Mouse (Mus musculus) heart, adult 2 months (tissue): ENCODE measurements around the gene Abhd18. TPM values are rescaled to one million over a fixed set of nuclear protein-coding genes. Genes with fewer than 3 reads are reported as not detected.
A peak's percentile ranks its signal among the peaks of the same experiment; 100 is the strongest.
"Not testable (repeated sequence)": the region's sequence is repeated elsewhere in the genome, so short reads cannot be mapped to it uniquely, and the experiment has no call there.

Experiments used
- DNase-seq, 2 experiments: peaks; one replicate each; pipeline ENCODE4 v3.0.0; 2021
- H3K27ac ChIP-seq: fragments of 200-600 bp; 2 replicates; pipeline ENCODE4 v1.8.1; 2022
- H3K27me3 ChIP-seq: fragments of 200-500 bp; 2 replicates; pipeline ENCODE4 v1.6.1; 2012; ENCODE audit warnings: mild to moderate bottlenecking, low read length, inconsistent platforms, mixed read lengths; ENCODE audit not compliant: control insufficient read depth, insufficient read depth
- H3K36me3 ChIP-seq: fragments of 200-500 bp; 2 replicates; pipeline ENCODE4 v1.6.1; 2012; ENCODE audit warnings: low read length, inconsistent platforms; ENCODE audit not compliant: control insufficient read depth, insufficient read depth
- H3K4me1 ChIP-seq: fragments of 200-500 bp; 2 replicates; pipeline ENCODE4 v1.6.1; 2011; ENCODE audit warnings: low read length; ENCODE audit not compliant: control insufficient read depth, insufficient read depth
- H3K4me3 ChIP-seq: fragments of 200-600 bp; 2 replicates; pipeline ENCODE4 v1.8.1; 2022
- H3K79me2 ChIP-seq: fragments of 200-500 bp; replicated peaks from 2 replicates; pipeline ENCODE4 v1.6.1; 2012; ENCODE audit warnings: mild to moderate bottlenecking, inconsistent platforms, low read length, moderate library complexity, mixed read lengths; ENCODE audit not compliant: control insufficient read depth, insufficient read depth
- H3K9ac ChIP-seq: fragments of 200-500 bp; 2 replicates; pipeline ENCODE4 v1.6.1; 2012; ENCODE audit warnings: low read depth, mild to moderate bottlenecking, control low read depth, inconsistent platforms, low read length, mixed read lengths
- CTCF ChIP-seq: fragments of 200-600 bp; IDR thresholded peaks from 2 replicates; pipeline ENCODE4 v1.8.1; 2022; ENCODE audit warnings: antibody characterized with exemption, mild to moderate bottlenecking, moderate library complexity
- EP300 ChIP-seq: fragments of 200-500 bp; IDR thresholded peaks from 2 replicates; pipeline ENCODE4 v1.6.1; 2011; ENCODE audit warnings: low read depth, low read length, control low read depth; ENCODE audit not compliant: insufficient read depth
- POLR2A ChIP-seq: fragments of 200-500 bp; IDR thresholded peaks from 2 replicates; pipeline ENCODE4 v1.6.1; 2011; ENCODE audit warnings: mild to moderate bottlenecking, low read depth, low read length, control low read depth; ENCODE audit not compliant: insufficient read depth
- WGBS: fragments of 180-500 bp; shearing (Covaris S2); methylation state at CpG from one replicate; pipeline ENCODE4 v1.1.7; 2018; 5-methylcytosine and 5-hydroxymethylcytosine counted together
- intact Hi-C: fragments of 180-260 bp; cut with DNase I; formaldehyde crosslinking; loops from one replicate; pipeline ENCODE4 v1.15.1; 2025
- long read RNA-seq: library from polyadenylated mRNA; stranded (forward); transcript quantifications from one replicate; pipeline ENCODE4 v2.0.0, GENCODE M21; 2021
- polyA plus RNA-seq: library from polyadenylated mRNA; depleted of rRNA; stranded (reverse); fragments of >200 nt; gene quantifications from 2 replicates; pipeline ENCODE4 v1.2.3, GENCODE M21; 2012; rRNA removed
- total RNA-seq, 2 experiments: library from RNA; stranded (reverse); gene quantifications; 2 replicates each; pipeline ENCODE4 v1.2.3; 2021

Gene Abhd18
- total RNA-seq = 10 to 100 TPM; 73.8 to 93.5 TPM
- 14.6 and 37.3 TPM in 2 replicates for polyA plus RNA-seq
- long read RNA-seq, transcript Abhd18-201 (13 exons, 3,277 nt) = major isoform, 82 of 92 reads
- long read RNA-seq, partial matches to known transcripts = 2 of 92 reads
- long read RNA-seq, other reads (novel, unspliced or antisense) = 6 of 92 reads

- not testable (repeated sequence) for H3K36me3 ChIP-seq, H3K4me1 ChIP-seq, H3K79me2 ChIP-seq, H3K27me3 ChIP-seq, DNase-seq
- H3K4me3 ChIP-seq = peak within 1 kb of the TSS; percentile 56
- peak within 1 kb of the TSS; percentile 83 for H3K9ac ChIP-seq
- intact Hi-C loops = loop anchor here (2.0 to 5.0 kb wide), 2 partner anchors 46 to 102 kb away; partner anchors contain the start of gene Larp1b
- no CpG with 5 or more reads among the region's 4 CpGs for WGBS
- H3K27ac ChIP-seq = peak within 1 kb of the TSS; percentile 82
These were observed at the start of gene Abhd18 for GRCm38 (mm10) chr3:40846957-40847017. Abhd18 (plus strand) TSS chr3:40846970.

GRCm38 (mm10) chr3:40798054-40798453, 48.7 kb upstream of the Abhd18 start:
- H3K79me2 ChIP-seq = no peaks in the 10 kb centered on the region
- H3K36me3 ChIP-seq = no peaks in the 10 kb centered on the region
- TF ChIP-seq POLR2A = no peak
- no peak for TF ChIP-seq EP300
- no peak for TF ChIP-seq CTCF
- no peaks in the 10 kb centered on the region for H3K27me3 ChIP-seq
- no peak overlapping the region for H3K4me3 ChIP-seq
- WGBS = 70% methylated on average over 1 of the region's 1 CpGs
- no peak overlapping the region for H3K27ac ChIP-seq
- no peak for DNase-seq
- intact Hi-C loops = loop anchor here (2.0 to 5.0 kb wide), 3 partner anchors 51 to 189 kb away; no protein-coding TSS in a partner anchor
- no peaks in the 10 kb centered on the region for H3K4me1 ChIP-seq
- H3K9ac ChIP-seq = no peak overlapping the region

- H3K4me1 ChIP-seq = no peaks in the 10 kb centered on the region
- TF ChIP-seq CTCF (peak; percentile 68), EP300 (no peak), POLR2A (no peak)
- intact Hi-C loops = loop anchor here (2.0 to 5.0 kb wide), 3 partner anchors 52 to 189 kb away; no protein-coding TSS in a partner anchor
- no peak overlapping the region for H3K4me3 ChIP-seq
- no peak overlapping the region for H3K27ac ChIP-seq
- DNase-seq = peak; percentile 29 to 32
- H3K79me2 ChIP-seq = no peaks in the 10 kb centered on the region
- H3K9ac ChIP-seq = no peak overlapping the region
- 32% methylated on average over 7 of the region's 7 CpGs for WGBS
- H3K36me3 ChIP-seq = no peaks in the 10 kb centered on the region
- no peaks in the 10 kb centered on the region for H3K27me3 ChIP-seq
These were observed 48.3 kb upstream of the Abhd18 start for GRCm38 (mm10) chr3:40798500-40798899.

- Histone ChIP-seq H3K79me2 (no peaks in the 10 kb centered on the region), H3K27ac (peak within 1 kb of the TSS; percentile 81), H3K36me3 (no peaks in the 10 kb centered on the region), H3K27me3 (no peaks in the 10 kb centered on the region), H3K9ac (peak within 1 kb of the TSS; percentile 69), H3K4me1 (no peaks in the 10 kb centered on the region), H3K4me3 (peak within 1 kb of the TSS; percentile 90)
- WGBS = 2% methylated on average over 65 of the region's 66 CpGs
- peak; percentile 94 to 97 for DNase-seq
- TF ChIP-seq POLR2A (peak; percentile 84), CTCF (0 out of 2 replicates have a peak, but pooled peaks have one; percentile 14), EP300 (0 out of 2 replicates have a peak, but pooled peaks have one; percentile 31)
- intact Hi-C loops = loop anchor here (2.0 to 5.0 kb wide), 3 partner anchors 53 to 188 kb away; no protein-coding TSS in a partner anchor
These were observed 47.0 kb upstream of the Abhd18 start, which contains the start of gene Plk4 for GRCm38 (mm10) chr3:40799530-40800372. Plk4 (plus strand) TSS chr3:40800019.

GRCm38 (mm10) chr3:40800373-40800823, 46.4 kb upstream of the Abhd18 start:
- no peak for DNase-seq
- no peak for TF ChIP-seq EP300
- no peak for TF ChIP-seq POLR2A
- no peak for TF ChIP-seq CTCF
- H3K27ac ChIP-seq = no peak overlapping the region
- H3K4me1 ChIP-seq = no peaks in the 10 kb centered on the region
- no peaks in the 10 kb centered on the region for H3K79me2 ChIP-seq
- intact Hi-C loops = no loop called here
- WGBS = under 1% methylated on average over 33 of the region's 37 CpGs
- peak overlapping the region; percentile 69 for H3K9ac ChIP-seq
- no peaks in the 10 kb centered on the region for H3K36me3 ChIP-seq
- H3K4me3 ChIP-seq = peak overlapping the region; percentile 90
- H3K27me3 ChIP-seq = no peaks in the 10 kb centered on the region

- no peak for DNase-seq
- Histone ChIP-seq H3K9ac (no peak overlapping the region), H3K4me3 (no peak overlapping the region), H3K27me3 (no peaks in the 10 kb centered on the region), H3K4me1 (no peaks in the 10 kb centered on the region), H3K36me3 (no peaks in the 10 kb centered on the region), H3K79me2 (no peaks in the 10 kb centered on the region), H3K27ac (no peak overlapping the region)
- intact Hi-C loops = no loop called here
- 73% methylated on average over 2 of the region's 2 CpGs for WGBS
- no peak for TF ChIP-seq POLR2A
- TF ChIP-seq CTCF = no peak
- no peak for TF ChIP-seq EP300
These were observed 39.9 kb upstream of the Abhd18 start for GRCm38 (mm10) chr3:40806871-40807270.
